ENCODE assay signal across 1 mouse cellular context in genomic region chr5:96209916-96210583, GRCm38 (mm10).
TF ChIP-seq lines count a peak whose summit lies in the region.

No protein-coding gene starts in this region.

TF ChIP-seq in CH12.LX, 34 proteins besides CTCF, POLR2A, EP300 and RAD21 (continued from another document):
- TF ChIP-seq ETS1 (conservative IDR thresholded peaks at IDR 0.05; ENCODE audit: low read depth, low read length) (peak; percentile 61), GABPA (IDR thresholded peaks at IDR 0.05; ENCODE audit: insufficient replicate concordance, low read depth, low read length) (peak; percentile 30; the same call in 1 of the 2 replicates), MAZ (IDR thresholded peaks at IDR 0.05; ENCODE audit: low read depth, low read length) (peak; percentile 94), BHLHE40 (IDR thresholded peaks at IDR 0.05; ENCODE audit: low read depth, low read length) (peak; percentile 50; the same call in 1 of the 2 replicates), ELF1 (IDR thresholded peaks at IDR 0.05; ENCODE audit: low read depth, low read length) (peak; percentile 96), UBTF (IDR thresholded peaks at IDR 0.05; ENCODE audit: low read depth, low read length) (no peak; the same call in none of the 2 replicates), RCOR1 (conservative IDR thresholded peaks at IDR 0.05; ENCODE audit: low read depth, low read length) (peak; percentile 88), CHD2 (IDR thresholded peaks at IDR 0.05; ENCODE audit: low read length) (peak; percentile 77), E2F4 (IDR thresholded peaks at IDR 0.05; ENCODE audit: insufficient replicate concordance, low read depth, low read length) (no peak), TBP (conservative IDR thresholded peaks at IDR 0.05; ENCODE audit: low read depth, low read length) (peak; percentile 95), TCF12 (IDR thresholded peaks at IDR 0.05; ENCODE audit: low read depth, low read length) (peak; percentile 99), USF2 (conservative IDR thresholded peaks at IDR 0.05; ENCODE audit: low read depth, low read length) (no peak), MXI1 (IDR thresholded peaks at IDR 0.05; ENCODE audit: low read depth, low read length) (peak; percentile 97), ZC3H11A (IDR thresholded peaks at IDR 0.05; ENCODE audit: low read depth, low read length) (no peak), ZNF384 (IDR thresholded peaks at IDR 0.05; ENCODE audit: low read depth, low read length) (peak; percentile 61), POLR2AphosphoS2 (IDR thresholded peaks at IDR 0.05; ENCODE audit: low read depth, low read length) (peak; percentile 78; the same call in 1 of the 2 replicates), HCFC1 (IDR thresholded peaks at IDR 0.05; ENCODE audit: low read depth, low read length) (peak; percentile 98), MAFK (IDR thresholded peaks at IDR 0.05; ENCODE audit: insufficient replicate concordance, low read length) (peak; percentile 76; the same call in 1 of the 2 replicates)
